ENCODE assay signal across 13 mouse cellular contexts in the genomic region with DNA sequence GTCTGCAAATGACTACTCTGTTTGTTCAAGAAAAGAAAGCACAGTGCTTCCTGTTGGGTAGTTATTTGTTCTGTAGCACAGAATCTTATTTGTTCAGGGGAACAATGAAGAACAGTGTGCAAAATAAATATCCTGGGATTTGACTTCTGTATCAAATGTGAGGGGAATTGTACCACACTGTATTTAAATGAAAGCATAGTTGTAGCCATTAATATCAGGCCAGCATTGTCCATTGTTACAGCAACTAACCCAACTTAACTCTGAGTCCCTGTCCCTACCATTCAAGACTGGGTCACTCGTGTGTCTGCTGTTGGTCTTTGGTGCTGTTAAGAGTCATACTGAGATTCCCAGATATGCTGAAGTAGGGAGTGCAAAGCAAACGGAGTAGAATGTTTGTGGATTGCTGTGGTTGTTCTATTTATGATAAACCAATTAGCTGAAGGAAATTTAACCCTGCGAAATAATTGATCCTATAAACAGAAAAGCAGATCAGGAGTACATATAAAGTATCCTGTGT.
DNase-seq lines count a peak whose midpoint lies in the region; ATAC-seq and TF ChIP-seq lines count a peak whose summit lies in the region.
"Had no signal": no experiment of that assay in that cellular context is flagged by ENCODE, and none has a peak within 500 bp of the region (broad histone marks: within the 10 kb centered on the region; RNA-seq: fewer than 3 reads in every experiment).

No protein-coding gene starts in this region.

- no peaks in the 10 kb centered on the region for H3K9me3 ChIP-seq in hindbrain, embryonic 13.5 days
- 0 out of 2 replicates have a peak, but pooled peaks cover 3% of the 10 kb centered on the region for H3K9me3 ChIP-seq in hindbrain, embryonic 10.5 days
- no peaks in the 10 kb centered on the region for H3K9me3 ChIP-seq in hindbrain, postnatal 0 days (ENCODE audit: low read length)
- H3K9me3 ChIP-seq: limb, embryonic 15.5 days had no signal

- TF ChIP-seq CTCF in cortical plate, adult 2 months (IDR thresholded peaks at IDR 0.05; ENCODE audit: extremely low read depth, insufficient read depth, low read length) = no peak
- no peak for TF ChIP-seq CTCF in hindbrain, postnatal 0 days (IDR thresholded peaks at IDR 0.05; ENCODE audit: low read depth)

- no peaks in the 10 kb centered on the region for H3K27me3 ChIP-seq in hindbrain, embryonic 13.5 days
- H3K27me3 ChIP-seq in hindbrain, embryonic 10.5 days (ENCODE audit: insufficient read depth, poor library complexity, severe bottlenecking) = no peaks in the 10 kb centered on the region
- no peaks in the 10 kb centered on the region for H3K27me3 ChIP-seq in hindbrain, postnatal 0 days (ENCODE audit: insufficient read depth, low read length)
- H3K27me3 ChIP-seq: limb, embryonic 15.5 days; megakaryocyte, embryonic 14.5 days had no signal

- no peaks in the 10 kb centered on the region for H3K36me3 ChIP-seq in hindbrain, embryonic 13.5 days
- 0 out of 2 replicates have a peak, but pooled peaks cover 4% of the 10 kb centered on the region for H3K36me3 ChIP-seq in hindbrain, embryonic 10.5 days
- no peaks in the 10 kb centered on the region for H3K36me3 ChIP-seq in hindbrain, postnatal 0 days (ENCODE audit: insufficient read depth, low read length)
- H3K36me3 ChIP-seq: limb, embryonic 15.5 days had no signal

- H3K4me3 ChIP-seq in hindbrain, embryonic 13.5 days = no peak overlapping the region
- no peak overlapping the region for H3K4me3 ChIP-seq in hindbrain, embryonic 10.5 days
- H3K4me3 ChIP-seq in cortical plate, adult 2 months (ENCODE audit: insufficient read depth, low read length) = no peak overlapping the region
- no peak overlapping the region for H3K4me3 ChIP-seq in hindbrain, postnatal 0 days (ENCODE audit: low read length)
- H3K4me3 ChIP-seq: limb, embryonic 15.5 days; megakaryocyte, embryonic 14.5 days had no signal

- H3K9ac ChIP-seq in hindbrain, embryonic 13.5 days = no peak overlapping the region
- no peak overlapping the region for H3K9ac ChIP-seq in hindbrain, postnatal 0 days (replicated peaks; ENCODE audit: low read length)
- H3K9ac ChIP-seq: limb, embryonic 15.5 days; lung, embryonic 14.5 days had no signal

- no peak for DNase-seq in hindbrain, embryonic 10.5 days (ENCODE audit: low spot score)
- DNase-seq in hindbrain, postnatal 0 days (ENCODE audit: low spot score) = no peak
- peak; percentile 50 for DNase-seq in retina, postnatal 1 day
- no peak for DNase-seq in right cerebral cortex, postnatal 36 days (ENCODE audit: low spot score in 2 of 2)
- no peak for DNase-seq in adipocyte (ENCODE audit: low spot score)
- DNase-seq: cerebellum, adult 2 months; thymus, adult 2 months had no signal

- ATAC-seq in hindbrain, embryonic 13.5 days (ENCODE audit: low FRiP score) = no peak
- 0 out of 2 replicates have a peak, but pooled peaks have one; percentile 24 for ATAC-seq in hindbrain, postnatal 0 days
- ATAC-seq: activated CD4-positive, CD25-positive, alpha-beta regulatory T cell, adult 4 months had no signal

- 58% methylated on average over 3 of the region's 3 CpGs for WGBS in hindbrain, embryonic 13.5 days
- WGBS in hindbrain, embryonic 10.5 days = 65% methylated on average over 3 of the region's 3 CpGs
- 41% methylated on average over 3 of the region's 3 CpGs for WGBS in hindbrain, postnatal 0 days

- H3K4me1 ChIP-seq in hindbrain, embryonic 13.5 days (replicated peaks) = peaks cover 25% of the 10 kb centered on the region
- H3K4me1 ChIP-seq in hindbrain, embryonic 10.5 days (replicated peaks) = peaks cover 52% of the 10 kb centered on the region
- H3K4me1 ChIP-seq in cortical plate, adult 2 months (ENCODE audit: control insufficient read depth, insufficient read depth, low read length) = peaks cover 16% of the 10 kb centered on the region
- H3K4me1 ChIP-seq in hindbrain, postnatal 0 days (ENCODE audit: insufficient read depth, low read length) = peaks cover 21% of the 10 kb centered on the region
- H3K4me1 ChIP-seq: limb, embryonic 15.5 days had no signal

- H3K4me2 ChIP-seq in hindbrain, embryonic 13.5 days = no peak overlapping the region
- H3K4me2 ChIP-seq in hindbrain, postnatal 0 days (ENCODE audit: low read depth, low read length) = no peak overlapping the region
- H3K4me2 ChIP-seq: limb, embryonic 15.5 days; lung, embryonic 14.5 days had no signal

- no peak for TF ChIP-seq POLR2A in cortical plate, adult 2 months (IDR thresholded peaks at IDR 0.05; ENCODE audit: extremely low read depth, insufficient read depth, low read length)

- H3K27ac ChIP-seq in hindbrain, embryonic 13.5 days = peak overlapping the region; percentile 62
- H3K27ac ChIP-seq in hindbrain, embryonic 10.5 days = no peak overlapping the region
- peak overlapping the region; percentile 23; the same call in 1 of the 2 replicates for H3K27ac ChIP-seq in cortical plate, adult 2 months (ENCODE audit: insufficient read depth, low read length)
- H3K27ac ChIP-seq in hindbrain, postnatal 0 days = peak overlapping the region; percentile 51; the same call in 1 of the 2 replicates
- H3K27ac ChIP-seq: limb, embryonic 15.5 days had no signal
